Mouse (Mus musculus) cerebellum, adult 9-10 months (tissue): ENCODE measurements around the gene Gm10061.
"Not testable (repeated sequence)": the region's sequence is repeated elsewhere in the genome, so short reads cannot be mapped to it uniquely, and the experiment has no call there.

Source experiments
- DNase-seq: peaks from one replicate; pipeline ENCODE4 v3.0.0; 2022

The Gm10061 gene

GRCm38 (mm10) chr16:89150786-89151185, at the start of gene Gm10061:
Gm10061 (plus strand) TSS chr16:89151086.
- DNase-seq = no peak

GRCm38 (mm10) chr16:89140551-89140950, 10.3 kb upstream of the Gm10061 start, which contains the start of gene Gm6358:
Gm6358 (plus strand) TSS chr16:89140851.
- DNase-seq = no peak

GRCm38 (mm10) chr16:89157652-89158051, 6.8 kb downstream of the Gm10061 start, which contains the start of gene Gm9789:
Gm9789 (plus strand) TSS chr16:89157952.
- DNase-seq = no peak

GRCm38 (mm10) chr16:89169190-89169589, 18.3 kb downstream of the Gm10061 start, which contains the start of gene Gm7735:
Gm7735 (plus strand) TSS chr16:89169490.
- not testable (repeated sequence) for DNase-seq

- no peak for DNase-seq
Measured at GRCm38 (mm10) chr16:89174435-89174834, 23.5 kb downstream of the Gm10061 start, which contains the start of gene 1110057P08Rik. 1110057P08Rik (plus strand) TSS chr16:89174735.

GRCm38 (mm10) chr16:89188621-89189020, 37.7 kb downstream of the Gm10061 start:
- no peak for DNase-seq
